Mouse (Mus musculus) small intestine, adult 2 months (tissue): Measurements from ENCODE around the gene Prpf40b.

Experiments used
- CTCF ChIP-seq: fragments of 200-500 bp; IDR thresholded peaks from 2 replicates; pipeline ENCODE4 v1.5.1; 2012; ENCODE audit warnings: low read depth, mild to moderate bottlenecking, control low read depth, inconsistent platforms, low read length, moderate library complexity, mixed read lengths; ENCODE audit not compliant: insufficient replicate concordance, insufficient read length; ENCODE audit errors: extremely low read depth
- POLR2A ChIP-seq: fragments of 200-500 bp; IDR thresholded peaks from 2 replicates; pipeline ENCODE4 v1.6.1; 2012; ENCODE audit warnings: low read depth, mild to moderate bottlenecking, control low read depth, inconsistent platforms, low read length, moderate library complexity

DNA sequence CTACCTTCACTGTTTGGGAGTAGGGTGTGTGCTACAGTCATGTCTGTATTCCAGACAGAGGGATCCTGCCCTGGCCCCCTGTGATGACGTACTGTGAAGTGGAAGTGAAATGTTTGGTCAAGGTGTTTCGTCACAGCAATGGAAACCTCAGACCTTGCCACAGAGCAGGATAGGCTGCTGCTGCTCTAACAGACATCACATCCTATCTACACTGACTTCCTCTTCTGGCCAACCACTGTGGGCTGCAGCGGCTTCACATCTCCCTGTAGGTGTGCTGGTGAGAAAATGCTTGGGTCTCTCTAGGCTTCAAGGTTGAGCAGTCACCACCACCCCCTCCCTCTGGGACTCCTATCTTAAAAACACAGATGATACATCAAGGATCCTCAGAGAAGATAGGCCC lies 46.2 kb downstream of the Prpf40b start:
- TF ChIP-seq POLR2A = no peak
- no peak for TF ChIP-seq CTCF
